Mouse (Mus musculus): ENCODE measurements around the gene Coa5. TPM values are rescaled to one million over a fixed set of nuclear protein-coding genes. Genes with fewer than 3 reads are reported as not detected.

Gene Coa5
- polyA plus RNA-seq, 1 experiment from 2014 or later: 56.6 TPM

DNA sequence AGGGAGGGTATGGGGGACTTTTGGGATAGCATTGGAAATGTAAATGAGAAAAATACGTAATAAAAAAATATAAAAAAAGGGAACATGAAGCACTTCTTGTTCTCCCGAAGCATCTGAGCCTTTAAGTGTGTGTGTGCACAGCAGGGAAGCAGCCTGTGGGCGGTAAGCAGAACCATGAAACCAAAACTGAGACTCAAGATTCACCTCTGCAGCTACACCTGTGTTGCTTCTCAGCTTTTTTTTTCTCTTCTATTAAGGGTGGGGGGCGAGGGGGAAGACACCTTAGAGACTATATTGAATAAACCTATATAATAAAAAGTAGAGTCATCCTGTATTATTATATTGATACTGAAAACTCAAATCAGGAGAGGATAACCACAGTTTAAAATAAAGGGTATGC lies 37.9 kb upstream of the Coa5 start:
- no peak for ATAC-seq (replicated peaks)
- no peak overlapping the region for H3K9ac ChIP-seq (replicated peaks)
- no peak overlapping the region for H3K4me3 ChIP-seq
- no peaks in the 10 kb centered on the region for H3K36me3 ChIP-seq
- H3K27me3 ChIP-seq: no peaks in the 10 kb centered on the region
- 89% methylated on average over 4 of the region's 4 CpGs for WGBS
- H3K27ac ChIP-seq (replicated peaks): no peak overlapping the region
- no peaks in the 10 kb centered on the region for H3K9me3 ChIP-seq
- no peak overlapping the region for H3K4me2 ChIP-seq (replicated peaks)
- no peaks in the 10 kb centered on the region for H3K4me1 ChIP-seq

DNA sequence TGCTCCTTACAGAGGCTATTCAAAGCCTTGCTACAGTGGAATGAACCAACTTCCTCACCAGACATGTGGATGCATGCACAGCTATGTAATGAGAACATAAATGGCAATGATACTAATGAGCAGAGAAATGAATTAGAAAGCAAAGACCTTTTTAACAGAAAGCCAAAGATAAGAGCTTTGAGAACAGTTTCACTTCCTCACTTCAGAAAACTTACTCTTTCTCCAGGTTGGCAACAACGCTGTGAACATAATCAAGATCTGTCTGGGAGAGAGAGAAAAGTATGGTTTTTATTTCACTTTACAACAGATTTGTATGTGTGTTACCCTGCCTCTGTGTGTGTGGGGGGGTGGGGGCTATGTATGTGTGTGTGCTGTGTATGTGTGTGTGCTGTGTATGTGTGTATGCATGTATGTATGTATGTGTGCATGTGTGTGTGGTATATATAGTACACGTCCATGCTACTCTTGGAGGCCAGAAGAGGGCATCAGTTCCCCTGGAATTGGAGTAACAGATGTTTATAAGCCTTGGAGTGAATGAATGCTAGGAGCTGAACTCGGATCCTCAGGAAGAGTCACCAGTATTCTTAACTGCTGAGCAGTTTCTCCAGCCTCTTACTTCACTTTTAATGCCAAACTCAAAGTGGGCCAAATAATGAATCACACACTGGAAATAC lies 36.6 kb upstream of the Coa5 start:
- Histone ChIP-seq H3K9ac (replicated peaks) (no peak overlapping the region), H3K4me2 (replicated peaks) (no peak overlapping the region), H3K27ac (replicated peaks) (no peak overlapping the region), H3K4me3 (no peak overlapping the region), H3K27me3 (no peaks in the 10 kb centered on the region), H3K4me1 (no peaks in the 10 kb centered on the region), H3K9me3 (no peaks in the 10 kb centered on the region), H3K36me3 (no peaks in the 10 kb centered on the region)
- 82% methylated on average over 3 of the region's 3 CpGs for WGBS
- ATAC-seq (replicated peaks): no peak

DNA sequence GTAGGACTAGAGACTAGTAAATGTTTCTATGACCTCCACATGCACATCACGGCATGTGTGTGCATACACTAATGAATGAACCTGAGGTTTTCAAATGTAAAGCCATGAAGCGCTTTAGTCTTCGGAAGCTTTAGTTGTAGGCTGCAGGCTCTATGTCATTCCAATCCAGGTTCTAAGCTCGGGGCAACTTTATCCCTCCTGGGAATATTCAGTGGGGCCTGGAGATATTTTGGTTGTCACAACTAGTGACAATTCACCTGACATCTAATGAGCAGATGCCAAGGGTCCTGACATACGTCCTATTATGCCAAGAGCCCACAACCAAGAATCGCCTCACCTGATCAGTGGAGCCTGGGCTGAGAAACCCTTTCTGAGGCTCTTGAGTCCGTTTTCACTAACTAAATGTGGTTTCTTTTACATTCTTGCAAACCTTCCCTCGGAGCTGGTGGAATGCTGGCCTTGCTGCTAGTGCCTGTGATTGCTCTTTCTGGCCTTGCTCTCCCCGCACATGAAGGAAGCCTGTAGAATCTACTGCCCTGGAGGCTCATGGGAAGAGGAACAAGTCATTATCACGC lies 35.1 kb upstream of the Coa5 start:
- no peaks in the 10 kb centered on the region for H3K9me3 ChIP-seq
- H3K4me2 ChIP-seq (replicated peaks): no peak overlapping the region
- no peaks in the 10 kb centered on the region for H3K36me3 ChIP-seq
- no peak overlapping the region for H3K4me3 ChIP-seq
- no peak overlapping the region for H3K27ac ChIP-seq (replicated peaks)
- no peaks in the 10 kb centered on the region for H3K27me3 ChIP-seq
- H3K9ac ChIP-seq (replicated peaks): no peak overlapping the region
- ATAC-seq (replicated peaks): no peak
- WGBS: 89% methylated on average over 10 of the region's 10 CpGs
- H3K4me1 ChIP-seq: no peaks in the 10 kb centered on the region

DNA sequence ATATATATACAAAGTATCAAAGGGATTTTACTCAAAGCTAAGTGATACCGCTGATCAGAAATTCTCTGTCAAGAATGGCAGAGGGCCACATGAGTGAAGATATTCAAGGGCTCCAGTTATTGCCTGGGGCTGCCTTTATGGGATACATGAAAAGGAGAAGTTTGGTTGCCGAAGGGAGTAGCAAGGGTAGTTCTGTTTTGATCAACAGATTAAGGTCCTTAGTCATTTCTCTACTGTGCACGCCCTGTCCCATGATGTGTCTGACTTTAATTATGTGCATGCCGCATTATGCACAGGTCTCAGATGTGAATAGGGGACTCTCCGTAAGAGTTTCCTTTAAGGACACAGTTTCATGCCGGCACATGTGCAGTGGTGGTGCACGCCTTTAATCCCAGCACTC lies 27.6 kb upstream of the Coa5 start:
- H3K4me2 ChIP-seq (replicated peaks): no peak overlapping the region

DNA sequence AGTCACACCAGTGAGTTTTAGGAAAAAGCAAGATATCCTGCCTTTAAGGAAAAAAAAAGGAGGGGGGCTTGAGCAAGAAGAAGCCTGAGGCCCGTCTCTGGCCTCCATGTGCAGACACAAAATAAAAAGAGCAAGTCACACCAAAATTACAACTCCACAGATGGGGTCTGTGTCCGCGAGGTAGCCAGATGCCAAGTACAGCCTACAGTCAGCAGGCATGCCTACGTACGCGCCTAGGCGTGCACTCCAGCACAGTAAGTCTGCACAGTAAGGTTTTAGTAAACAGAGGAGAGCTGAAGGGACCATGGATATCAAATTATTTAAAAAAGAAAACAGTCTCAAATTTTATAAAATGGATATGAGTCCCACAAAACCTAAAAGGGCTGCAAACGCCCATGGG lies 21.4 kb upstream of the Coa5 start:
- 84% methylated on average over 8 of the region's 8 CpGs for WGBS
- no peak overlapping the region for H3K4me2 ChIP-seq (replicated peaks)
- H3K9ac ChIP-seq (replicated peaks): no peak overlapping the region
- peaks cover 8% of the 10 kb centered on the region for H3K36me3 ChIP-seq
- no peak for ATAC-seq (replicated peaks)
- H3K9me3 ChIP-seq: no peaks in the 10 kb centered on the region
- no peak overlapping the region for H3K27ac ChIP-seq (replicated peaks)
- no peaks in the 10 kb centered on the region for H3K4me1 ChIP-seq
- H3K27me3 ChIP-seq: no peaks in the 10 kb centered on the region
- H3K4me3 ChIP-seq: no peak overlapping the region

More for the DNA sequence above, 27.6 kb upstream of the Coa5 start:
- no peak for ATAC-seq (replicated peaks)
- Histone ChIP-seq H3K4me1 (no peaks in the 10 kb centered on the region), H3K4me3 (no peak overlapping the region), H3K36me3 (no peaks in the 10 kb centered on the region), H3K9me3 (no peaks in the 10 kb centered on the region), H3K27me3 (no peaks in the 10 kb centered on the region), H3K27ac (replicated peaks) (no peak overlapping the region), H3K9ac (replicated peaks) (no peak overlapping the region)
- 89% methylated on average over 7 of the region's 7 CpGs for WGBS

DNA sequence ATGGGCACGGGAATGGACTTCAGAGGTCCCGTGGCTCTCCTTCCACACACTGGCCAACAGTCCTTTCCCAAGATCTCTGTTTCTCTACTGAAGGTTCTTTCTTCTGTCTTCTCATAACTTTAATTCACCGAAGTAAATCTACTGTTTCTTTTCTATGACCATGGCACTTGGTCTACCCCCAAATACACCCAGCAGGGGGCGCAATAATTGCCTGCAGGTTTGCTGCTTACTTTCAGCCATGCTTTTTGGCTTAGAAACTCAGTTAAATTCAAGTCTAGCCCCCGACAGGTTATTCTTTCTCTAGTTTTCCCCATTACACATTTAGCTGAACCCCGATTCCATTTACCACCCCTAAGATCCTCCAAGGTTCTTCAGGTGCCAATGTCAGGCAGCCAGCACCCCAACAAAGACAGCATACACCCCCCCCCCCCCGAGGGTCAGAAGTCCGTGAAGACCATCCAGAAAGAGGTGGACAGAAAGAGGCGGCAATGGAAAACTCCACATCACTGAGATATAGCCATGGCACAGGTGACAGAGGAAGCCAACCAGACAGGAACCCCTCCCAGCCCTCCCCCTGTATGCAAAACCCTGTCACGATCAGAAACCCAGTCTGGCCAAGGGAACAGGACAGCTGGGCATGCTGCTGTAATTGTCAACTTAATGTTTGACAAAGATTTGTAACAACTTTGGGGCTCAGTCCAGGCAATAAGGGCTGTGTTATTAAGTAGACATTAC lies 18.6 kb upstream of the Coa5 start:
- ATAC-seq (replicated peaks): no peak
- no peak overlapping the region for H3K4me2 ChIP-seq (replicated peaks)
- no peaks in the 10 kb centered on the region for H3K9me3 ChIP-seq
- H3K9ac ChIP-seq (replicated peaks): no peak overlapping the region
- H3K36me3 ChIP-seq: peaks cover 8% of the 10 kb centered on the region
- no peaks in the 10 kb centered on the region for H3K27me3 ChIP-seq
- no peak overlapping the region for H3K4me3 ChIP-seq
- WGBS: 82% methylated on average over 10 of the region's 10 CpGs
- no peak overlapping the region for H3K27ac ChIP-seq (replicated peaks)
- no peaks in the 10 kb centered on the region for H3K4me1 ChIP-seq

DNA sequence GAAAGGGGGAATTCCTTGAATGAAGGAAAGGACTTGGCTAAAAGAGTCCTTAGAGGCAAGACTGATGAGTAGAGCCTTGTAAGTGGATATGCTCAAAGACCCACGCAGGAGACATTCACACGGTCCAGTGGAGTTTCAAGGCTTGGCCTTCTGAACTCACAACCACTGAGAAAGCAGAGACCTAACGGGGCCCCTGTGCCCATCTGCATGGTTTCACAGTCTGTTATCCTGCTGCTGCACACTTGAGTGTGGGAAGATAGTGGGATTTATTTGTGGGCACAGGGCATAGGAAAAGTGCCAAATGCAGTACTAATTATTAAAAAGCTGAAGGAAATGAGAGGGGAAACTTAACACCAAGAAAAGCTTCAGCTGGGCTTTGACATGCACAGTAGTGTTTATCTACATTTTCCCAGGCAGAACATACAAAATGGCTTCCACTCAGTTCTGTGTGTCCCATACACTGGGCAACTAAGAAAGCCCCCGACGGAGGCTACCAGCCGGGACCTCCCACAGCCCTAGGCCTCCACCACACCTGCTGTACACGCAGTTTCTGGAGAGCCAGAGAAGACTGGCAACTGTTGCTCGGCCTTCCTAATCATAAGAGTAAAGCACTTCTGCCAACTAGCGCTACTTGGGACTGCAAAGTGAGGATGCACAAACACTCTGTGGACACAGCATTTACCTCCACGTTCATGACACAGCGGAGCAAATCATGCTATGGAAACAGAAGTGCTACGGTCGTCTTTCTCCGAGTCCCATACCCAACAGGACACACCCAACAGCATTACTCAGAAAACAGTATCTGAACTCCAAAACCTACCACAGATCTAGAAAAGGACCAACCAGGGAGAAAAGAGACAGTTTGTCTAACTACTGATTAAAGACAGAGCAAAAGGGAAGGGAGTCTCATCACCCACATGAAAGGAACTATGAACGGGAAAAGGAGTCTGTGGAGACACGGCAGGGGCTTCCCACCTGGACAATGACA lies 13.2 kb upstream of the Coa5 start:
- no peak overlapping the region for H3K27ac ChIP-seq (replicated peaks)
- ATAC-seq (replicated peaks): no peak
- no peak overlapping the region for H3K4me2 ChIP-seq (replicated peaks)
- peaks cover 30% of the 10 kb centered on the region for H3K36me3 ChIP-seq
- WGBS: 94% methylated on average over 16 of the region's 16 CpGs
- H3K9ac ChIP-seq (replicated peaks): no peak overlapping the region
- no peak overlapping the region for H3K4me3 ChIP-seq
- no peaks in the 10 kb centered on the region for H3K9me3 ChIP-seq
- H3K4me1 ChIP-seq: no peaks in the 10 kb centered on the region
- H3K27me3 ChIP-seq: no peaks in the 10 kb centered on the region

DNA sequence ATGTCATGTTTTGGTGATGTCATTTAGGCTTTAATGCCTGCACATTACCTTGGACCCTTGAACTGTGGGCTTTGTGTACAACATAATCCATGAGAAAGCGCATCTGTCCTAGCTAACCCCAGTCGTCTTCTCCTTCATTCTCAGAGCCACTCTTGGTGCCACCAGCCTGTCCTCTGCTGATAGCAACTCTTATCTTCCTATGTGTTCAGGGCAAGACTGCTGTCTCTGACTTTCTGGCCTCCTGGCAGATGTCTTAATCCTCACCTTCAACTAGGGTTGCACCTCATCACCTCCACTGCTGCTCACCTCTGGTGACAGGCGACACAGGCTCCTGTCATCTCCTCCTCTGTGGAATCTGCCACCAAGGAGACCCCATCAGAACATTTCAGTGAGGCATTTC lies 6.5 kb upstream of the Coa5 start:
- Histone ChIP-seq H3K36me3 (peaks cover 76% of the 10 kb centered on the region), H3K4me3 (no peak overlapping the region), H3K9me3 (no peaks in the 10 kb centered on the region), H3K4me2 (replicated peaks) (no peak overlapping the region), H3K9ac (replicated peaks) (no peak overlapping the region), H3K4me1 (peaks cover 17% of the 10 kb centered on the region), H3K27ac (replicated peaks) (no peak overlapping the region), H3K27me3 (no peaks in the 10 kb centered on the region)
- WGBS: 90% methylated on average over 3 of the region's 3 CpGs
- no peak for ATAC-seq (replicated peaks)

DNA sequence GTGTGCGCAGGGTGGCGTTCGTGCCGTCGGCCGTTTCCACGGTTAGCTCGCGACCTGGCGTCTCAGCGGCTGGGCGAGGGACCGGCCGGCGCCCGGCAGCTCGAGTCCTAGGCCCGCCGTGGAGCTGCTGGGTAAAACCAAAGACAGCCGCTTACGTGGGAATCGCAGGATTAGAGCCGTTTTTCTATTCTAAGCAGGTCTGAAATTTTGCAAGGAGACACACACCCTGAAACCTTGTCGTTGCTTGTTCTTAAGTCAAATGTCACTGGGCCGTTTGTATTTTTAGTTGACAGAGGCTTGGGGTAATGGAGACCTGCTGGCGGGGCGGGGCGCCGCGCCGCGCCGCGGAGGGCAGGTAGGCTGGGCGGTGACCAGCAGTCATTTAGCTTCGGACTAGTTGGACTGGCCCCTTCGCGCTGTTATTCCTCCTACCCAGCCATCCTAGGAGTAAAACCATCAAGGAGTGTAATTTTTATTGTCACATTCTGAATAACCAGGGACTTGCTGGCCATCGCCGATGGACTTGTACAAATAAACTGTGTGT lies 466 bp upstream of the Coa5 start:
- Histone ChIP-seq H3K4me1 (peaks cover 40% of the 10 kb centered on the region), H3K4me3 (peak overlapping the region; percentile 99), H3K9me3 (no peaks in the 10 kb centered on the region), H3K27ac (replicated peaks) (peak overlapping the region; percentile 81), H3K27me3 (no peaks in the 10 kb centered on the region), H3K4me2 (replicated peaks) (peak overlapping the region; percentile 95), H3K36me3 (peaks cover 36% of the 10 kb centered on the region), H3K9ac (replicated peaks) (peak overlapping the region; percentile 97)
- ATAC-seq (replicated peaks): peak; percentile 12
- WGBS: 2% methylated on average over 40 of the region's 40 CpGs

DNA sequence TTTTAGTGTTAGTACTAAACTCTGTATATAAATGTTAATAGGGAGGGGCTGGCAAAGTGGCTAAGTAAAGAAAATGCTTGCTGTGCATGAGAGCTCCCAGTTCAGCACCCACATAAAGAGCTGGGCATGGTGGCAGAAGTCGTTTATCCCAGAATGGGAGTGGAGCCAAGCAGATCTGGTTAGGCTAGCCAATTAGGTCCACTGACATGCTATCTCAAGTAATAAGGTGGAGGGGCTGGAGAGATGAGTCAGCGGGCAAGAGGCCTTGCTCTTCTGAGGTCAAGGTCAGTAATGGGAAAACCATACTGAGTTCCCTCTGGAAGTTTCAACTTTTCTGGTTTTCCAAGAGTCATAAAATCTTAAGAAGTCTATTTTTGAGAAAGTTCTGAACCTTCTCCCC lies 992 bp downstream of the Coa5 start:
- 66% methylated on average over 2 of the region's 2 CpGs for WGBS
- peak overlapping the region; percentile 99 for H3K4me3 ChIP-seq
- H3K27me3 ChIP-seq: no peaks in the 10 kb centered on the region
- ATAC-seq (replicated peaks): no peak
- peak overlapping the region; percentile 97; the same call in 1 of the 2 replicates for H3K9ac ChIP-seq (replicated peaks)
- no peak overlapping the region for H3K27ac ChIP-seq (replicated peaks)
- peaks cover 40% of the 10 kb centered on the region for H3K4me1 ChIP-seq
- H3K36me3 ChIP-seq: peaks cover 38% of the 10 kb centered on the region
- no peaks in the 10 kb centered on the region; the same call in 1 of the 2 replicates for H3K9me3 ChIP-seq
- peak overlapping the region; percentile 95 for H3K4me2 ChIP-seq (replicated peaks)

DNA sequence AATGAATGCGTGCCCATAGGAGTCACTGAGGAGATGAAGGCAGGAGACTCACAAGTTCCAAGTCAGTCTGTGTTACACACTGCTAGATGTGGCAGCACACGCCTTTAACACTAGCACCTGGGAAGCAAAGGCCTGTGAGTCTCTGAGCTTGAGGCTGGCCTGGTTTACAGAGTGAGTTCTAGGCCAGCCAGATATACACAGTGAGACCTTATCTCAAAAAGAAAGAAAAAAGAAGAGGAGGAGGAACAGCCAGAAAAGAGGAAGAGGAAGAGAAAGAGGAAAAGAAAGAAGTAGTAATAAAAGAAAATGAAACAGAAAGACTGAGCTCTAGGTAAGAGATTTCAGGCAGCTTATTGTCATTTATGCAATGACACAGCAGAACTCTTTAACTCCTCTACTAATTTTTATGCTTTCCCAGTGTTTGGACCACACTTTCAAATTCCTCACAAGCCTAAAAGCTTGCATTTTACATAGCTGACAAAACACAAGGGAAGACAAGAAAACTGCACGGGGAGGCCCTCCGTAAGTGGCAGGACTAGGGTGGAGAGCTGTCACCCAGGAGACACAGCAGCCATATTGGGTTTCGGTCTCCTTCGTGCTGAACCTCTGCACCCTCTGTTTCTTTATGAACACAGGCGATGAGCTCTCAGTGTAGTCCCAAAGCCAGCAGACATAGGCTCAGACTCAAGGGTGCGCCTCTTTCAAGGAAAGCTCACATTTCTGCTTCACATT lies 2.6 kb downstream of the Coa5 start:
- no peak for ATAC-seq (replicated peaks)
- Histone ChIP-seq H3K9ac (replicated peaks) (no peak overlapping the region), H3K4me2 (replicated peaks) (no peak overlapping the region), H3K9me3 (no peaks in the 10 kb centered on the region; the same call in 1 of the 2 replicates), H3K27ac (replicated peaks) (no peak overlapping the region), H3K27me3 (no peaks in the 10 kb centered on the region), H3K4me3 (no peak overlapping the region), H3K36me3 (peaks cover 29% of the 10 kb centered on the region), H3K4me1 (peaks cover 32% of the 10 kb centered on the region)
- WGBS: 95% methylated on average over 8 of the region's 8 CpGs
